Mouse (Mus musculus) thymus, adult 2 months (tissue): Measurements from ENCODE around the gene Fadd. TPM values are rescaled to one million over a fixed set of nuclear protein-coding genes. Genes with fewer than 3 reads are reported as not detected.

Experiments used
- DNase-seq: peaks from one replicate; pipeline ENCODE4 v3.0.0; 2021
- H3K27ac ChIP-seq: fragments of 200-500 bp; 2 replicates; pipeline ENCODE4 v1.5.1; 2012; ENCODE audit warnings: low read length, control low read depth; ENCODE audit not compliant: control insufficient read depth, insufficient read depth
- H3K27me3 ChIP-seq: fragments of 200-500 bp; 2 replicates; pipeline ENCODE4 v1.6.1; 2012; ENCODE audit warnings: mild to moderate bottlenecking, low read length, moderate library complexity, mixed read lengths; ENCODE audit not compliant: control insufficient read depth, insufficient read depth
- H3K36me3 ChIP-seq: fragments of 200-500 bp; 2 replicates; pipeline ENCODE4 v1.6.1; 2012; ENCODE audit warnings: mild to moderate bottlenecking, low read length, moderate library complexity; ENCODE audit not compliant: control insufficient read depth, insufficient read depth
- H3K4me1 ChIP-seq: fragments of 200-500 bp; replicated peaks from 2 replicates; pipeline ENCODE4 v1.6.1; 2012; ENCODE audit warnings: low read length; ENCODE audit not compliant: control insufficient read depth, insufficient read depth
- H3K4me3 ChIP-seq: fragments of 200-500 bp; 2 replicates; pipeline ENCODE4 v1.5.1; 2012; ENCODE audit warnings: mild to moderate bottlenecking, low read length, control low read depth, moderate library complexity; ENCODE audit not compliant: control insufficient read depth, insufficient read depth
- CTCF ChIP-seq: fragments of 200-500 bp; IDR thresholded peaks from 2 replicates; pipeline ENCODE4 v1.5.1; 2012; ENCODE audit warnings: mild to moderate bottlenecking, control low read depth, low read length, moderate library complexity, borderline replicate concordance; ENCODE audit not compliant: control insufficient read depth, poor library complexity, insufficient read depth; ENCODE audit errors: extremely low read depth
- POLR2A ChIP-seq: fragments of 200-500 bp; IDR thresholded peaks from 2 replicates; pipeline ENCODE4 v1.6.1; 2012; ENCODE audit warnings: mild to moderate bottlenecking, low read length, control low read depth, moderate library complexity; ENCODE audit not compliant: control insufficient read depth, poor library complexity, insufficient read depth; ENCODE audit errors: extremely low read depth
- WGBS: fragments of 180-500 bp; shearing (Covaris S2); methylation state at CpG from one replicate; pipeline ENCODE4 v1.1.7; 2018; 5-methylcytosine and 5-hydroxymethylcytosine counted together
- polyA plus RNA-seq: library from polyadenylated mRNA; depleted of rRNA; stranded (reverse); fragments of >200 nt; gene quantifications from 2 replicates; pipeline ENCODE4 v1.2.3, GENCODE M21; 2012

Fadd gene
- polyA plus RNA-seq, 1 experiment: 15.2 TPM

DNA sequence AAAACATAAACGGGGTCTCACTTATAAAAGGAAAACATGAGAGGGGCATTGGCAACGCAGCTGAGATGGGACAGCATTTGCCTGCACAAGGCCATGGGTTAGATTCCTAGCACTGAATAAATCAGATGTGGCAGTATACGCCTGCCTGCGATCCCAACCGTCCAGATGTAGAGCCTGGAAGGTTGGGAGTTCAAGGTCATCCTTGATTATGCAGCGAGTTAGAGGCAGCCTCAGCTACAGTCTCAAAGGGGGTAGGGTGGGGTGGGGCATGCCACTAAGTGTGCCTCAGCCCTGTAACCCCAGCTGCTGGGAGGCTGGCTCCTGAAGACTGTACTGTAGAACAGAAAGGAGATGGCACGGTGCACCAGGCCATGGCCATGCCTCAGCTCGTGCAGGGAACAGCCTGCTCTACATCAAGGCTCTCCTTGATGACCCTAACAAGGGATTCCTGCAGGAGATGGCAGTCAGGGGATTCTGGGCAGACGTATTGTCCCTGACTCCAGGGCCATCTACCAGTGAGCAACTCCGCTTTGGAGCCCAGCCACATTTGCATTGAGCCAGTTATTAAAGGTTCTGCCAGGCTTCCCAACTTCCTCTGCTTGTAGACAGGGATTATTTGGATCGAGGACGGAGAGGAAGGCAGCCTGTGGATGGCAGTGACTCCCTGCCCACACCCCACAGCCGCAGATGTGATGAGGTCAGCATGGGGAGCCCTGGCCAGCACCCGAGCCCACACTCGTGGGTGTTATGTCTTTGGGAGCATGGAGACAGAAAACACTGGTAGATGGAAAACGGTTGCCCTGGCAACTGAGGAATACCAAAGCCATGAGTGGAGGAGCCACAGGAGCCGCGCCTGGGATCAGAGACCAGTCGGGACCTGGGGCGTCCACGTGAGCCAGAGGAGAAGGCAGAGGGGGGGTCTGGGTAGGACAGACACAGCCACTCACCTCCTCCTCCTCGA lies 38.7 kb upstream of the Fadd start:
- Histone ChIP-seq H3K36me3 (no peaks in the 10 kb centered on the region), H3K27ac (no peak overlapping the region), H3K4me3 (no peak overlapping the region), H3K4me1 (no peaks in the 10 kb centered on the region), H3K27me3 (no peaks in the 10 kb centered on the region)
- no peak for DNase-seq
- TF ChIP-seq POLR2A (no peak), CTCF (no peak)
- 79% methylated on average over 22 of the region's 22 CpGs for WGBS

DNA sequence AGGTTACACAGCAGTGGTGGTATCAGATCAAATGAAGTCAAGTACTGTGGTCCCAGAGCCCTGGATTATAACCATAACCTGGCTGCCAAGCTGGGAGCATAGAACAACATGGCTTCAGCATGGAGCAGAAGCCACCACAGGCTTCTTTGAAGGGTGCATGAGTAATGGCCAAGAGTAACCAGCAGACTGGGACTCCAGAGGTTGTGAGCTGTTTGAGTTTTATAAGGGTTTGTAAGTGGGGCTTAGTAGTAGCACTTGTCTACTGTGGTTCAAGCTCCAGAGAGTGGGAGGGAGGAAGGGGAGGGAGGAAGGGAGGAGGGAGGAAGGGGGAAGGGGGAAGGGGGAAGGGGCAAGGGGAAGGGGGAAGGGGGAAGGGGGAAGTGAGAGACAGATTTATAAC lies 38.1 kb upstream of the Fadd start:
- no peaks in the 10 kb centered on the region for H3K36me3 ChIP-seq
- no peak for TF ChIP-seq POLR2A
- TF ChIP-seq CTCF: no peak
- DNase-seq: no peak
- no peak overlapping the region for H3K4me3 ChIP-seq
- no peaks in the 10 kb centered on the region for H3K4me1 ChIP-seq
- no peak overlapping the region for H3K27ac ChIP-seq
- no peaks in the 10 kb centered on the region for H3K27me3 ChIP-seq

DNA sequence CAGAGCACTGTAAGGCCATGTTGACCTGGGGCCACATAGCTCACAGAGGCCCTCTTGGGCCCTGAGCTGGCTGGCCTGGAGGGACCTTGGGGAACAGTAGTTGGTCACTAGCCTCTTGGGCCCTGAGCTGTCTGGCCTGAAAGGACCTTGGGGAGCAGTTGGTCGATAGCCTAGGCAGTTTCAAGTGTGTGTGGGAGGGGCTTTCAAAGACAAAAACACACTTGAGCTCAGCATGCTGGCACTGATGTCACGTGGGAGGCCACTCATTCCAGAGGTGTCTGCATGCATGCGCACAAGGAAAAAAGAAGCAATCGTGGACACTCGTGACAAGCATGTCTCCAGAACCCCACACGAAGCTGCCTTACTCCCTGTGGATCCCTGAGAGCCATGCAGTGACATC lies 33.1 kb upstream of the Fadd start:
- 87% methylated on average over 6 of the region's 6 CpGs for WGBS
- Histone ChIP-seq H3K27me3 (no peaks in the 10 kb centered on the region), H3K36me3 (no peaks in the 10 kb centered on the region), H3K27ac (no peak overlapping the region), H3K4me1 (no peaks in the 10 kb centered on the region), H3K4me3 (no peak overlapping the region)
- TF ChIP-seq CTCF (no peak), POLR2A (no peak)
- no peak for DNase-seq

DNA sequence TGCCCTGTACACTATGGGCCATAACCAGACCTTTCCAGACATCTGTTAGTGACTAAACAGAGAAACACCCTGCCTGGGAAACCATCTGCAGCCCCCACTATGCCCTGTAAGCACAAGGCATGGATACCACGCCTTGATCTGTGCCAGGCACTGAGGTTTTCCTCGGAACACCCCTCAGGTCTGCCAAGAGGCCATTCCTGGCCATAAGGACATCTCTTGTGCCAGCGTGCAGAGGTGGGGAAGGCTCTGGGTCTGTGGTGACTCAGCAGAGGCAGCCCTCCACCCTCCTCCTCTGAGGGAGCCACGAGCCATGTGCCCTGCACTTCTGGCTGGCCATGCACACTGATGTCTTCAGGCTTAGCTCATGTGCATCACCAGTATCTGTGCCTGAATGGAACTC lies 30.6 kb upstream of the Fadd start:
- no peak overlapping the region for H3K27ac ChIP-seq
- no peaks in the 10 kb centered on the region for H3K27me3 ChIP-seq
- 80% methylated on average over 4 of the region's 4 CpGs for WGBS
- no peak overlapping the region for H3K4me3 ChIP-seq
- TF ChIP-seq POLR2A: no peak
- TF ChIP-seq CTCF: no peak
- DNase-seq: no peak
- no peaks in the 10 kb centered on the region for H3K36me3 ChIP-seq
- no peaks in the 10 kb centered on the region for H3K4me1 ChIP-seq

DNA sequence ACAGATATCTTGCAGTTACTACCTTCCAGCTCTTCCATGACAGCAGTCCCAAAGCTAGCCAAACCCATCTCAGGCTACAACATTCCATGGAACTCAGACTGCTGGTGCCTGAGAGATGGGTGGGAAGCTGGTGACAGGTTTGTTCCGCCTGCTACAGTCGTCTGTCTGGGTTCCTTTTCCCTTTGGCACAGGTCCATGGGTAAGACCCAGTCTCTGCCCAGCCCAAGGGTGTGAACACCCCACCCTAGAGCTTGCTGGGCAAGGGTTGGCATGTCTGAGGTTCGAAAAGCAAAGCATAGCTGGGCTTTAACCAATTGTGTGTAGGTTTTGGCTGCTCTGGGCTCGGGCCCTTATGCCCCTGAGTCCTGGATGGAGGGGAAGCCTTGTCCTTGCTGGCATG lies 30.1 kb upstream of the Fadd start:
- no peaks in the 10 kb centered on the region for H3K4me1 ChIP-seq
- TF ChIP-seq CTCF: no peak
- no peak for TF ChIP-seq POLR2A
- H3K27ac ChIP-seq: no peak overlapping the region
- 78% methylated on average over 4 of the region's 4 CpGs for WGBS
- no peaks in the 10 kb centered on the region for H3K27me3 ChIP-seq
- H3K36me3 ChIP-seq: no peaks in the 10 kb centered on the region
- no peak for DNase-seq
- no peak overlapping the region for H3K4me3 ChIP-seq

DNA sequence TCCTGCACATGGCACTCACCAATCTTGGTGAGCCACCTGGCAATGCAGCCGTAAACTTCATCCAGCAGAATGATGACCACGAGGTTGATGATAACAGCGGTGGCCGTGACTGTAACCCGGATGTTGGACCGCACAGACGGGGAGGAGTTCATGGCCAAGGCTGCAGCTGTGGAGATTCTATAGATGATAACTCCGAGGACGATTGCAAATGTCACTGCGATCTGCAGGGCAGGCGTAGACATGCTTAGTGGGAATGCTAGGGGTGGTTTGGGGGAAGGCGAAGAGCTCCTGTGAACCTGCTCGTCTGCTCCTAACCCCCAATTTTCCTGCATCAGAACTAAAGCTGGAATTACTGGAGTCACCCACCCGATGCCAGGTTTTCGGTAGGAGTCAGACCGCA lies 29.3 kb upstream of the Fadd start:
- no peak overlapping the region for H3K27ac ChIP-seq
- no peaks in the 10 kb centered on the region for H3K4me1 ChIP-seq
- DNase-seq: no peak
- no peaks in the 10 kb centered on the region for H3K27me3 ChIP-seq
- TF ChIP-seq POLR2A (no peak), CTCF (no peak)
- WGBS: 75% methylated on average over 16 of the region's 16 CpGs
- H3K36me3 ChIP-seq: no peaks in the 10 kb centered on the region
- H3K4me3 ChIP-seq: no peak overlapping the region
